Mouse (Mus musculus) cerebellum, adult 9-11 months (tissue): ENCODE data around the gene AC124502.3.
A peak's percentile ranks its signal among the peaks of the same experiment; 100 is the strongest.

Experiments used
- DNase-seq: peaks from one replicate; pipeline ENCODE4 v3.0.0; 2022

Gene AC124502.3

DNA sequence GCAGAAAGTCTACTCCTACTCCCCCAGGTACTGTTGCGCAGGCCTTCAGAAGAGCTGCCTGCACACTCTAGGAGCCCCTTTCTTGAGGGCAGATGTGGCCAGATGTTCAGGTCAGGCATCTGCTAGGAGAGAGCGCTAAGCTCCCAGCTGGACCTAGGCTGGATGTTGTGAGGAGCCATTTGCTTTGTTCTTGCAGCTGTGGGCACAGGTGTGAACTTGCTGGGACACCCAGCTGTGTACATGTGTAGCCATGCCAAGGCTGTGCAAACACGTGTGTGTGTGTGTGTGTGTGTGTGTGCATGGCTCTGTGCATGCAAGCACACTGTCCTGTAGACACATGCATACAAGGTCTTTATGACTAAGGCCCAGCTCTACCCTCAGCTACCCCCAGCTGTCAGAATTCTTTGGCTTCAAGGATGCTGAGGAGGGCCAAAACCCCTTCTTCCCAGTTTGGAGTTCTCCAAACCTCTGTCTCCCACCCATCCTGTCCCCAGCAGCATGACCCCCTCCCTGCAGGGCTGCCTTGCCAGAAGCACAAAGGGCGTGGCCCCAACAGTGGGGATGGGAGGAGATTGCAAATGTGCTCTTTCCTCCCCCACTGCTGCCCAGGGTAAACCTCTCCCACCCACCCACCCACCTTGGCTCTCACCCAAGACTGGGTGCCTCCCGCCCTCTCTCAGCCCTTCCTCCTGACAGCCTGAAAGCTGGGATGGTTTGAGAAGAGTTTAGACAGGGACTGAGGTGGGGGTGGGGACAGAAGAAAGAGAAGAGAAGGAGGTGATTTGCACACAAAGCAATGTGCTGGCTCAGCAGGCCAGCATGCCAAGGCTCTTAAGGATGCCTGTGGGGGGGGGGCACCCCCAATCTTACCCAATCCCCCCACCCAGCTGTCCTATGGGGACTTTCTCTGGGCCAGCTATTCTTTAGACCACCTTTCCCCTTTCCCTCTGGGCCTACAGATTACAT lies 22.0 kb downstream of the AC124502.3 start:
- no peak for DNase-seq

DNA sequence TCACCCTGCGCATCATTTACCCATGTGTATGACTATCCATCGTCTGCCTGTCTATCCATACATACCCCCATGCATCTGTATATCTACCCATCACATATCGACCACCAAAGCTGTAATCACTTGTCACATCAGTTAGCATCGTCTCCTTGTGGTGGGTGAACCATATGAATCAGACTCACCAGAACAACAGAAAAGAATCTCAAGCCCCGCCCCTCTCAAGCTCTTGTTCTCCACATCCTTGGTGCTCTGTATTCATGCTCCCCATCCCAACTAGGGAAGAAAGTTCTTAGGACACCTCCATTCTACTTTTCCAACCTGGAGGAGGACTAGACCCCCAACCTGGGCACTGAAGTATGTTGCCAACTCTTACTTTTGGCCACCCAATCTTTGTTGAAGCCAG lies 23.4 kb downstream of the AC124502.3 start:
- no peak for DNase-seq

- DNase-seq, result no peak
These were observed 23.8 kb downstream of the AC124502.3 start for GRCm38 (mm10) chr19:5062446-5062845.

DNA sequence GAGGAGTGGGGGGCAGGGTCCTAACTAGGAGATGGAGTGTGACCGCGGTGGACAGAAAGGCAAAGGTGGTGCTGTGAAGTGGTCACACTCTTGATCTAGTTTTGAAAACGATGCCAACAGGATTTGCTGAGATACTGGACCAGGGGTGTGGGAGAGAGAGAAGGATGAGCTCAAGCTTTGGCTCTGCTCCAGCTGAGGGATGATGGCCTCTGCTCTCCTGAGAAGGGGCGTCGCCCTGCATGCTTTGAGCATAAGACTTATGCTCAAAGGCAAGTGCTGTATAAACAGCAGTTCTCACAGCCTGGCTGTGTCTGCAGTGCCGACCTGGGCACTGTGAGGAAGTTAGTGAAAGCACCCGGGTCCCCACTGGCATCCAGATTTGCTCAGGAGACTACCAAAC lies 26.4 kb downstream of the AC124502.3 start:
- DNase-seq, result no peak

DNA sequence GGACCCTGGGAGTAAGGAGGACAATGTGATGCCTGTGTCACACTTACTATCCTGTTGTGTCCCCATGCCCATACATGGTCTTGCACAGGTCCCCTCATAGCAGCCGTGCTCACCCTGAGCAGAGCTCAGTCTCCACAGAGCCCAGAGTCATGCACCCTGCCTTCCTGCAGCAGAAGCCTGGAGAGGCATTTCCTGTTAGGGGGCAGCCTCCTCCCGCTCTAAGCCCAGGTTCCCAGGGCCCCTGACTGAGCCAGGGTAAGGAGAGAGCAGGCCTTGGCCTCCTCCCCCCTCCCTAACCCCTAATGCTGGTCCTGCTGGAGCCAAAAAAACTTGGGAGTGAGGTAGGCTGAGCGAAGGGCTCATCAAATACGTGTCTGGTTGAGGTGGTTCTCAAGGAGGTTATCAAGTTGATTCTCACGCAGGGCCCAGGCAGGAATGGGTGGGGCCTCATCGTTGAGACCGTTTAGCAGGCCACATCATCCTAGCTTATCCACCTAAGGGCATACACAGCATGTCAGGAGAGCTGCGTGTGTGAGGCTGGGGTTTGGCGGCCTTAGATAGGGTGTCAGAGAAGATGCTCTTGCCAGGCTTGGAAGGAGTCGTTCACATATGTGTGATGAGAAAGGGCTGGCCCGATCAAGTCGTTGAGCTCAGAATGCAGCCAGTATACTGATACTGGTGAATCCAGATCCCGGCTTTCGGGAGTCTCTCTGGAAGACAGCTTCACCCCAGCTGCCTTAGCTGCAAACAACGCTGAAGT lies 28.5 kb downstream of the AC124502.3 start:
- DNase-seq, result peak; percentile 28

GRCm38 (mm10) chr19:5067867-5068569 lies 29.3 kb downstream of the AC124502.3 start, which contains the start of gene Cd248:
Cd248 (plus strand) TSS chr19:5068078.
- peak; percentile 42 for DNase-seq

DNA sequence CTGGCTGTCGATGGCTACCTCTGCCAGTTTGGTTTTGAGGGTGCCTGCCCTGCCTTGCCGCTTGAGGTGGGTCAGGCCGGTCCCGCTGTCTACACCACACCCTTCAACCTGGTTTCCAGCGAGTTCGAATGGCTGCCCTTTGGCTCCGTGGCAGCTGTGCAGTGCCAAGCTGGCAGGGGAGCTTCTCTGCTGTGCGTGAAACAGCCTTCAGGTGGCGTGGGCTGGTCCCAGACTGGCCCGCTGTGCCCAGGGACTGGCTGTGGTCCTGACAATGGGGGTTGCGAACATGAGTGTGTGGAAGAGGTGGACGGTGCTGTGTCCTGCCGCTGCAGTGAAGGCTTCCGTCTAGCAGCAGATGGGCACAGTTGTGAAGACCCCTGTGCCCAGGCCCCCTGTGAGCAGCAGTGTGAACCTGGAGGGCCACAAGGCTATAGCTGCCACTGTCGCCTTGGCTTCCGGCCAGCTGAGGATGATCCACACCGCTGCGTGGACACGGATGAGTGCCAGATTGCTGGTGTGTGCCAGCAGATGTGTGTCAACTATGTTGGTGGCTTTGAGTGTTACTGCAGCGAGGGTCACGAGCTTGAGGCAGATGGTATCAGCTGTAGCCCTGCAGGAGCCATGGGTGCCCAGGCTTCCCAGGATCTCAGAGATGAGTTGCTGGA lies 30.0 kb downstream of the AC124502.3 start:
- DNase-seq, result peak; percentile 52

- DNase-seq, result peak; percentile 36
These were observed 30.8 kb downstream of the AC124502.3 start for GRCm38 (mm10) chr19:5069486-5069885.

DNA sequence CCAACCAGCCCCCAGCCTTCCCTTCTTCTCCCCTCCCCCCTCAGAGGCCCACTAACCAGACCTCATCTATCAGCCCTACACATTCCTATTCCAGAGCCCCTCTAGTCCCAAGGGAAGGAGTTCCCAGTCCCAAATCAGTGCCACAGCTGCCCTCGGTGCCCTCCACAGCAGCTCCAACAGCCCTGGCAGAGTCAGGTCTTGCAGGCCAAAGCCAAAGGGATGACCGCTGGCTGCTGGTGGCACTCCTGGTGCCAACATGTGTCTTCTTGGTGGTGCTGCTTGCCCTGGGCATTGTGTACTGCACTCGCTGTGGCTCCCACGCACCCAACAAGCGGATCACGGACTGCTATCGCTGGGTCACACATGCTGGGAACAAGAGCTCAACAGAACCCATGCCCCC lies 31.3 kb downstream of the AC124502.3 start:
- peak; percentile 34 for DNase-seq

GRCm38 (mm10) chr19:5071077-5071476 lies 32.4 kb downstream of the AC124502.3 start:
- peak; percentile 41 for DNase-seq

- peak; percentile 71 for DNase-seq
These were observed 33.1 kb downstream of the AC124502.3 start for GRCm38 (mm10) chr19:5071545-5072369.

DNA sequence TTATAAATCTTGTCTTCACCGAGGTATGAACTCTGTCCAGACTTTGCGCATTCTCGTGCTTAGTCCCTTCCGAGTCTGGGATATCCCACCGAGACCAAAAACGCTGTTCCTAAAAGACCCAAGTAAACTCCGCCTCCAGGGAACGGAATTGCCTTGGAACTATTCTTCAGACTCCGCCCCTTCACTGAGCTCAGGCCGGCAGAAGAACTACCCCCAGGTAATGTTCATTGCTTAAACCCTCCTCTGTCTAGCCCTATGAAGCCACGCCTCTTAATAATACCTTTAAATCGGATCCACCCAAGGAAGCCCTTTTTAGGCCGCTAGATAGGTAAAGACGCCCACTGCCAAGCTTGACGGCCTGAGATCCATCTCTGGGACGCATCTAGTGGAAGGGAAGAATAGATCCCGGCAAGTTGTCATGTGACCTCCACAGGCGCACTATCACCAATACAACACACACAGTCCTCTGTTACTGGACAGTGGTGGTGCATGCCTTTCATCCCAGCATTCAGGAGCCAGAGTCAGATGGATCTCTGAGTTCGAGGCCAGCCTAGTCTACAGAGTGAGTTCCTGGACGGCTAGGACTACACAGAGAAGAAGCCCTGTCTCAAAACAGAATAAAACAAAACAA lies 33.8 kb downstream of the AC124502.3 start:
- peak; percentile 34 for DNase-seq

DNA sequence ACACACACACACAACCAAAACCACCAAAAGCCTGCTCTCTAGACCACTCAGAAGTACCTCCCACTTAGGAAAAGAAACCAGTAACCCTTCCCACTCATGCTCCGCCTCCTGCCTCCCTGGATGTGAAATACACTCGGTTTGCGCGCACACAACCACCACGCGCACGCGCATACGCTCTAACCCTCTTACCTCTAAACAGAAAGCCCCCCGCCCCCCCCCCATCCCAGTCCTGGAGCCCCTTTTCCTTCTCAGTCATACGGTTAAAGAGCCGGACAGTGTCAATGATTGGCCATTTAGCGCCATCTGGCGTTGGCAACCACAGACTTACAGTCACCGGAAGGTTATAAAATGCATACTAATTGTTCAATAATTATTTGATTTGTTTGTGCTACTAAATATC lies 34.3 kb downstream of the AC124502.3 start:
- peak; percentile 47 for DNase-seq

GRCm38 (mm10) chr19:5073518-5073917 lies 34.8 kb downstream of the AC124502.3 start:
- no peak for DNase-seq

GRCm38 (mm10) chr19:5079279-5079678 lies 40.6 kb downstream of the AC124502.3 start:
- no peak for DNase-seq

DNA sequence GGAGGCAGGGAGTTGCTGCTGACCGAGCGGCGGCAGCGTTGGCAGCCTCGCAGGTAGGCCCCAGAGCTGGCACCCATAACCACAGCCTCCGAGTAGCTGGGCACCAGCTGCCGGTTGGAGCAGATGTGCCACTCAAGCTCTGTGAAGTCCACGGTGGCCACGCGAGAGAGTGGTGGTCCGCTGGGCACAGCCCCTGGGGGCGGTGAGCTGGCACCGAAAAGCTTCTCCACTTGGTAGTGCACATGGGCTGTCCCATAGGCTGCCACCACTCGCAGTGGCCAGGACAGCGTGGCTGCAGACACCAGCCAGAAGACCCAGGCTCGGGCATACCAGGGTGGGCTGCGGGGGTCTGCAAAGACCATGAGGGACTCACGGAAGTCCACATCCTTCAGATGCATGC lies 43.3 kb downstream of the AC124502.3 start:
- peak; percentile 62 for DNase-seq

DNA sequence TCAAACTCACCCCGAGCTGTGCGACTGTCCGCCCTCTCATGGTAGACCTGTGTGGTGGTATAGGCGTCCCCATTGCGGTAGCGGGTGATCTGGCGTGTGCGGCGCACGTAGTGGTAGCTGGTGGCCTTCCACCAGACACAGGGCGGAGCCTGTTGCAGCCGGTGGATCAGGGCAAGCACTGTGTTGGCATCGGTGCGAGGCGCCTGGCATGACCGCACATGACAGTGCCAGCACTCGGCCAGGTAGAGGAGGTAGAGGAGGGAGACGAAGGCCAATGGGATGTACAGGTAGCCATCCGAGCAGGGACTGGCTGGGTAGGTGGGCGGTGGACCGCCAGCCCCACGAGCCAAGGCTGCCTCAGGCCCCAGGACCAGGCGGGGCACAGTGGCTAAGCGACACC lies 43.9 kb downstream of the AC124502.3 start:
- DNase-seq, result peak; percentile 72

DNA sequence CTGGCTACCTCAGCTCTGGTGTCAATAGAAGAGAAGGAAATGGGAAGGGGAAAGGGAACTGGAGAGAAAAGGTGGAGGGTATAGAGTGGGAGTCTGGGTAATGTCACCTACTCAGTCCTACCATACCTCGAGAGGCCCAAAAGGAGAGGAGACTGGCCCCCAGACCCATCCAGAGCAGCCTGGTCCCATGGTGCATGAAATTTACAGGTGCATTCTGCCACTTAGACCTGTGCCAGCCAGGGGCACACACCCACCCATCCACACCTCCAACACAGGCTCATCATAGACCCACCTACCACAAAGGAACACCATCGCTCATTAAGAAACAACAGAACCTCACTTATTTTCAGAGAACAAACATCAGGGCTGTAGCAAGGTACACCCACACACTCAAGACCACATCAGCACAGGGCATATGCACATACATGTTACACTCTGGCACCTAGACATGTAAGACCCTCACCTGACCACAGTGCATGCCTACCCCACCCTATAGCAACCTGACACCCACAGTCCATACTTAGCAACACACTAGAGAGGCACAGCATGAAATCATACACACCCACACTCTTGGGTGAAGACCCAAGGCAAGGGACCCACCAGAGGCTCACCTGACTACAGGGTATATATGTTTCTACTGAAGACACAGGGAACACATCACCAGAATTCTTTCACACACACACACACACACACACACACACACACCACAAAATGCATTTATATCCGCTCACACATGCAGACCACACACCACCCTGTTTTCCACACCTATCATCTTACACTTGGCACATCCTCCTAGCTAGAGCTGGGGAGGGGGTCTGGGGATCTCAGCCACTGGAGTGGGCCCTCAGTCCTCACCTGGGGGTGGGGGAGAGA lies 45.5 kb downstream of the AC124502.3 start:
- peak; percentile 57 for DNase-seq

- no peak for DNase-seq
These were observed 46.1 kb downstream of the AC124502.3 start for GRCm38 (mm10) chr19:5084834-5085144.
